Comparison of ENCODE assay signal across 19 mouse cellular contexts in genomic region chr8:94810153-94810552, GRCm38 (mm10). TPM values are rescaled to one million over a fixed set of nuclear protein-coding genes. Genes with fewer than 3 reads are reported as not detected.
"Had no signal": no experiment of that assay in that cellular context is flagged by ENCODE, and none has a peak within 500 bp of the region (broad histone marks: within the 10 kb centered on the region; RNA-seq: fewer than 3 reads in every experiment).

Ccl17 (plus strand) TSS chr8:94810453.

- DNase-seq: kidney, adult 11 months; kidney, adult 9 months; kidney, postnatal 36 days; left cerebral cortex, postnatal 4 days; lung, embryonic 14.5 days; lung, postnatal 10 days; lung, postnatal 4 days; right cerebral cortex, adult 18-20 months; right cerebral cortex, postnatal 25 days had no signal

- H3K9me3 ChIP-seq: hindbrain, embryonic 13.5 days; limb, embryonic 13.5 days; megakaryocyte, embryonic 14.5 days had no signal

- H3K9ac ChIP-seq: hindbrain, embryonic 13.5 days; limb, embryonic 13.5 days; liver, embryonic 14.5 days; lung, embryonic 14.5 days had no signal

- H3K4me1 ChIP-seq: limb, embryonic 13.5 days had no signal

- H3K4me2 ChIP-seq: hindbrain, embryonic 13.5 days; limb, embryonic 13.5 days; lung, embryonic 14.5 days; midbrain, embryonic 11.5 days had no signal

- H3K27me3 ChIP-seq: hindbrain, embryonic 13.5 days; limb, embryonic 13.5 days had no signal

- H3K36me3 ChIP-seq: hindbrain, embryonic 13.5 days; limb, embryonic 13.5 days had no signal

- H3K27ac ChIP-seq: hindbrain, embryonic 13.5 days; hindbrain, postnatal 0 days; kidney, postnatal 0 days; limb, embryonic 13.5 days; liver, embryonic 14.5 days; stomach, postnatal 0 days had no signal

- H3K4me3 ChIP-seq: hindbrain, embryonic 13.5 days; limb, embryonic 13.5 days; megakaryocyte, embryonic 14.5 days had no signal

- ATAC-seq: hindbrain, postnatal 0 days; midbrain, embryonic 16.5 days had no signal

RNA-seq across cellular contexts. Expression of gene Ccl17, which starts in this region (rescaled TPM):
- total RNA-seq: hindbrain, postnatal 0 days had no signal
- polyA plus RNA-seq: hindbrain, embryonic 13.5 days; intestine, embryonic 14.5 days; lung, embryonic 14.5 days; midbrain, embryonic 11.5 days had no signal
